Mouse (Mus musculus) R1 (cell line): ENCODE measurements around the gene Sycn.

Experiments
- DNase-seq: peaks from one replicate; pipeline ENCODE4 v3.0.0-alpha.2; 2018; ENCODE audit warnings: low read depth, low spot score

The Sycn gene

GRCm38 (mm10) chr7:28558486-28558885, 17.8 kb downstream of the Sycn start:
- peak; percentile 57 for DNase-seq

- DNase-seq: no peak
Observed at GRCm38 (mm10) chr7:28560856-28561255, 20.2 kb downstream of the Sycn start.

GRCm38 (mm10) chr7:28561967-28562366, 21.3 kb downstream of the Sycn start:
- DNase-seq: no peak

DNA sequence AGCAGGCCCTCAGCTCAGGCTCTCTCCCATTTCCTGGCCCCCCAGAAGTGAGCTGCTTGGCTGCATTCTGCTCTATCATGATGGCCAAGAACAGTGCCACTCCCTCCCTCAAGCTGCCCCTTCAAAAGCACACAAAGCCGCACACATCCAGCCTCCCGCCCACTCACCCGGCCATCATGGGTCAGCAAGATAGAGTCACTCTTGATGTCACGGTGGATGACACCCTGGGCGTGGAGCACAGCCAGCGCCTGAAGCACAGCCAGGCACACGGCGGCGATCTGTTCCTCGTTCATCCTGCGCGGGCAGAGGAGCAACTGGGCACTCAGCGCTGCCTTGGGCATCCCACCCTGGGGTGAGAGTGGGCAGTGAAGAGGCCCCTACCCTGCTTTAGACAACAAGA, 21.7 kb downstream of the Sycn start:
- no peak for DNase-seq

DNA sequence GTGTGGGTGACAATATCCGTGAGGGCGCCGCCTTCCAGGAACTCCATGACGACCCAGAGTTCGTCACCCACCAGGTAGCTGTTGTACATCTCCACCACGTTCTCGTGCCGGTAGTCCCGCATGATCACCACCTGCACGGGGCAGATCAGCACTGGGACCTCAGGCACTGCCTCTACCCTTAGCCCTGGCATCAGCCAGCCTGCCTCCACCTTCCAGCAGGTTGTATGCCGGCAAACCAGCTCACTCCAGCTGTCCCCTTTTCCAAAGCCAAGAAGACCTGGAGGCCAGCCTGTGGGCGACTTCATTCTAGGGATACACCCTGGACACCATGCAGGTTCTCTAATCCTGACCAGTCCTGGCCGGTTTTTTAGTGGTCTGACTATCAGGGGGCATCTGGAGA, 22.3 kb downstream of the Sycn start:
- no peak for DNase-seq

GRCm38 (mm10) chr7:28565407-28565806, 24.7 kb downstream of the Sycn start:
- no peak for DNase-seq

GRCm38 (mm10) chr7:28567539-28567938, 26.9 kb downstream of the Sycn start:
- DNase-seq: no peak

DNA sequence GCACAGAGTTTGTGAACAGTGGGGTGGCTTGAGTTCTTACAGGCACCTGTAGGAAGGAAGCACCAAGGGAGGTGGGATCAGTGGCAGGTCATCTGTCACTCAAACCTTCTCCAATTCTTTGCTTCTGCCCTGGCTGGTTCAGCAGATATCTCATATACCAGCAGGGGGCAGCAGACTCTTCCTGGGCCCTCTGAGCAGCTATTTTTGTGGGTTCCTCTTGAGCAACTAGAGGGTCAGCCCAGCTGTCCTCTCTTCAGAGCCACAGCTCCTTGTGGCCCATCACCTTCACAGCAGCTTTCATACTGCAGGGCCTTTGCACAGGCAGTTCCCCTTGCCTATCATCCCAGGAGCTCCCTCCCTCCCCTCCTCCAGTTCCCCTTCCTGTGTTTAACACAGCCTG, 27.6 kb downstream of the Sycn start:
- peak; percentile 81 for DNase-seq

DNA sequence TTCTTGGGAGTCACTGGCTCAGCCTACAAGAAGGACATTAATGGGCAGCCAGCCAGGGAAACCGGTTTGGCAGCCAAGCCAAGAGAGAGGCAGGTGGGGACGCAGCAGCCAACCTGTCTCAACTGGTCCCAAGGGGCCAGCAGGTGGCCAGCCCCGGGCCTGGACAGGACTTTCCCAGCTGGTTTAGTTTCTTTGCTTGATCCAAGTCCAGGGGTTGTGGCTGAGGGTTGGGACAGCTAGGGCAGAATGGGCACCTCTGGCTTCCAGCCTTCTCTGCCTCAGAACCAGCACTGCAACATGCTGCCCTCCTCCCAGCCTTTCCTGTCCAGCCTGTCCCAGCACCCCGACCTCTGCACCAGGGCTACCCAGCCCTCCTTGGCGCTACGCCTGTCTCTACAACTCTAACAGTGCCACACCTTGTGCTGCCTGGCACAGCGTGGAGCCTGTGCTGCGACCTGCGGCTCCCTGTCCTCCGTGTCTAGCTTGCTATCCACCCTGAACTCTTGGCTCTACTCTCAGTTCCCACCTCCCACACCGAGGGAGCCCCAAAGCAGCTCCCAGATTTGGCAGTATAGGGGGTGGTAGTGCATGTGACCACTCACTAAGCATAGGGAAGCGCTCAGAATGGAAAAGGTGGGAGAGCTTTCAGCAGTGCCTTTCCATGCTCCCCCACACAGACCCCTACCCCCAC, 29.8 kb downstream of the Sycn start:
- DNase-seq: no peak

- DNase-seq: peak; percentile 44
Observed at GRCm38 (mm10) chr7:28570982-28571682, 30.4 kb downstream of the Sycn start.

- no peak for DNase-seq
Observed at GRCm38 (mm10) chr7:28572689-28573088, 32.0 kb downstream of the Sycn start.

- no peak for DNase-seq
Observed at GRCm38 (mm10) chr7:28573236-28573635, 32.6 kb downstream of the Sycn start.

GRCm38 (mm10) chr7:28575597-28575996, 34.9 kb downstream of the Sycn start:
- no peak for DNase-seq

GRCm38 (mm10) chr7:28576271-28576914, 35.7 kb downstream of the Sycn start:
- no peak for DNase-seq

DNA sequence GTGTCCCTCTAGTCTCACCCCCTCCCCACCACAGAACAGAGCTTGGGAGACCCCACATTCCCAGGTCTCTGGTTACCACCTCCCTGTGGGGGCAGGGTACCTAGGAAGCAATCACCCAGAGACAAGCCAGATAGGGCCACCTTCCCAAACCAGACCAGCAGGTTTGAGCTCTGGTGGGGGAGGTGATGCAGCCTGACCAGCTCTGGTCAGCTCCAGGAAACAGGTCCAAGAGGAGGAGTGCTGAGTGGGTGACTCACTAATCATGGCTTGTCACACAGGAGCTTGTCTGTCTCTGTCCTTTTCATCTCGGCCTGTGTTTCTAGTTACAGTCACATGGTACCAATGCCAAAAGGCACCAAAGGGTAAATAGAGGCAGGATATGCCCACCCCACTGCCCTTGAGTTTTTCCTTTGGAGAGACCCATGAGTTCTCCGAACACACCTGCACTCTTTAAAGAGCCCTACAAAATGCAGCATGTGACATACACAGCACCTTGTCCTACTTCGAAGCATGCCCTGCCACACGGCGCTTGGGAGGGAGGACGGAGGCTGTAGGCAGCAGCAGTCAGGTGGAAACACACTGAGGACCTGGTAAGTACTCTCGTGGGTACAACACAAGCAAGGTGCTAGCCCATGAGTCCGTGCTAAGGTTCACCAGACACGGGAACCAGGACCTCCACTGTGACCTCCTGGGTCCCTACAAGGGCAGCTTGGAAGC, 37.3 kb downstream of the Sycn start:
- DNase-seq: no peak

GRCm38 (mm10) chr7:28578543-28579053, 37.9 kb downstream of the Sycn start:
- peak; percentile 93 for DNase-seq

- DNase-seq: no peak
Observed at GRCm38 (mm10) chr7:28579826-28580225, 39.1 kb downstream of the Sycn start.

GRCm38 (mm10) chr7:28581721-28582120, 41.0 kb downstream of the Sycn start:
- no peak for DNase-seq

DNA sequence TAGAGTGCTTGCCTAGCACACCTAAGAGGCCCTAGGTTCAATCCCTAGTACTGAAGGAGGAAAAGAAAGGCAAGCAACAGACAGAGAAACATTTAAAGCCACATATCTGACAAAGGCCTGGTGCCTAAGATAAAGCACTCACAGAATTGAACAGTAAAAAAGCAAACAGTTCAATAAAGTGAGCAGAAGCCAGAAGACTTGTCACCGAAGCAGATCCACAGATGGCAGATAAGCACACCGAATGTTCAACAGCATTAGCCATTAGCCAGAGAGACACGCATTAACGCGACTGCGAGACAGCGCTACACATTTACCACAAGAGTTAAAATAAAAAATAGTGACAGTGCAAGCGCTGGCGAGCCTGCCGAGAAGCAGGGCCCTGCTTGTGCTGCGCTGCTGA, 42.2 kb downstream of the Sycn start:
- DNase-seq: no peak

DNA sequence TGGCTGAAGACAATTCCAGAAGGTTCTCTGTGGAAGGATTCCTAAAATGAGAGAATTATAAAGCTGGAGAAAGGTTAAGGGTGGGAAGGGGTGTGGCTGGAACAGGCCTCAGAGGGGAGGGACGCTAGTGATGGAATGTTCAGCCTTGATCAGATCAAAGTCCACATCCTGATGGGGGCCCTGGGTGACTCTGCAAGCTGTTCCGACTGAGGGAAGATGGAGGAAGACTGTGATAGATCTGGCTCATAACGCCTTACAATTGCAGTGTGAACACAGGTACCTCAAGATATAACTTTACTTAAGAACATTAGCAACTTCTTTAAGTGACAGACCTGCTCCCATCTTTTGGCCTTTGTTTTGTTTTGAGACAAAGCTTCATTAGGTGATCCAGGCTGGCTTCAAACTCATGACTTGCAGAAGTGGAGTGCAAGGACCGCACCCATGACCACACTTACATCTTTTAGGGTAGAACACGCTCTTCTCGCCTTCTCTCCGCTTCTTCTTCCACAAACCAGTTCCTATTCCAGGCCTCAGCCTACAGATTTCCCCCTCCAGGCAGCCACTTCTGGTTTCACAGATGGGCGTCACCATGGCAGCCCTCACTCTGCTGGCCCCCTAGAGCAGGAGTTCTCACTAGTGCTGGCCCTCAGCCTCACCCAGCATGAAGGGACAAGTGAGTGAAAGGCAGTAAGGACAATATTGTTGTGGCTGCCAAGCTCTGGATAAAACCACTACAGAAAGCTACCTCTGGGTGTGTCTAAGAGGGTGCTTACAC, 43.1 kb downstream of the Sycn start:
- DNase-seq: no peak

DNA sequence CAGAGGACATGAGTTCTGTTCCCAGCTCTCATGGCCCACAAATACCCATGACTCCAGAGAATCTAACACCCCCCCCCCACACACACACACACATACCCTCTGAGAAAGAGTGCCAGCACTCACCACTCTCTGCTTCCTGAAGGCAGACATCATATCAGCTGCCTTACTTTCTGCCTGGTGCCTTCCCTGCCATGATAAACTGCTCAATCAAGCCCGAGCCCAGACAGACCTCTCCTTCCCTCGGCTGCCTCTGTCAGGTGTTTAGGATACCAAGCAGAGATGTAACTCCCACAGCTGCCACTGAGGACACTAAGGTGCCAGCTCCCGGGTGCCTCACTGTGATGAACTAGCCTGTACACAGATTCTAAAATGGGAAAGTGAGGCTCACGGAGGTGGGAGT, 43.8 kb downstream of the Sycn start:
- no peak for DNase-seq
